ENCODE assay signal across 9 mouse cellular contexts in the genomic region with DNA sequence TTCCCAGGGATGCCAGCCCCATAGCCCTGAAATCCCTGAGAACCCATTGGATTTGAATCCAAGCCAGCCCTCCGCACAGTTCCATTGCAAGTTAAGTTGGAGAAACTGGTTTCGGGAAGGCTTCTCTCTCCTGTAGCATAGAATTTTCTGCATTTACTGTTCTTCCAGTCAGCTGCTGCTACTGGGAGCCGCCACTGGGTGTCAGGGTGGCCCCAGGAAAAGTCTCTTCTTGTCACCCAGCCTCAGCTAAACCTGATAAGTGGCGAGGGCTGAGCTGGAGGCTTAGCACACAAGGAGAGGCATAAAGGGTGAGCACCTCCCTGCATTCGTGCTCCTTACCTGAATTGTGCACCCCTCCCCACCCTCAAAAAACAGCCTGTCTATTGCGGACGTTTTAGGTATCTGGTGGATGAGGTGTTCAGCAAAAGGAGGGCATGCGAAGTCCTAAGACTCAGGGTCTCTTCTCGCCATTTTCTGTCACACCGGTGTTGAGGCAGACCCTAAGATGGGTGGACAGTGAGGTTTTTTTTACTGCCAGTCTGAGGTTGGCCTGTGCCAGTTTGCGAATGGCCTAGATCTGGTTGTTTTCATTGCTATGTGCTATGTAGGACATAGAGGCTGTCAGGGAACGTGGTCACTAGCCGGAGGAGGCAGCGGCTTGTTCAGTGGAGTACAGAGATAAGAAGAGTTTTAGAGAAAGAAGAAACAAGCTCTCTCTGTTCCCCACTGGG. TPM values are rescaled to one million over a fixed set of nuclear protein-coding genes. Genes with fewer than 3 reads are reported as not detected.
DNase-seq lines count a peak whose midpoint lies in the region; ATAC-seq lines count a peak whose summit lies in the region.
"Had no signal": no experiment of that assay in that cellular context is flagged by ENCODE, and none has a peak within 500 bp of the region (broad histone marks: within the 10 kb centered on the region; RNA-seq: fewer than 3 reads in every experiment).

No protein-coding gene starts in this region.

- H3K36me3 ChIP-seq in embryonic facial prominence, embryonic 14.5 days (ENCODE audit: control insufficient read depth, insufficient read depth, low read length): no peaks in the 10 kb centered on the region
- H3K36me3 ChIP-seq in hindbrain, embryonic 15.5 days: no peaks in the 10 kb centered on the region
- no peaks in the 10 kb centered on the region for H3K36me3 ChIP-seq in neural tube, embryonic 11.5 days (ENCODE audit: control insufficient read depth, insufficient read depth, low read length)
- H3K36me3 ChIP-seq: limb, embryonic 12.5 days had no signal

- intact Hi-C loops in left cerebral cortex, postnatal 25 days (cut with DNase I): loop anchor here (5.0 to 10.0 kb wide), 5 partner anchors 493 to 1386 kb away; no protein-coding TSS in a partner anchor

- H3K9me3 ChIP-seq in embryonic facial prominence, embryonic 14.5 days (ENCODE audit: control insufficient read depth, low read length): no peaks in the 10 kb centered on the region
- no peaks in the 10 kb centered on the region for H3K9me3 ChIP-seq in hindbrain, embryonic 15.5 days
- H3K9me3 ChIP-seq in neural tube, embryonic 11.5 days (ENCODE audit: control insufficient read depth, low read length): no peaks in the 10 kb centered on the region
- H3K9me3 ChIP-seq: limb, embryonic 12.5 days had no signal

- no peak overlapping the region for H3K9ac ChIP-seq in embryonic facial prominence, embryonic 14.5 days (ENCODE audit: low read depth, low read length)
- no peak overlapping the region for H3K9ac ChIP-seq in hindbrain, embryonic 15.5 days
- H3K9ac ChIP-seq in neural tube, embryonic 11.5 days (ENCODE audit: low read length): no peak overlapping the region
- H3K9ac ChIP-seq: limb, embryonic 12.5 days had no signal

- no peaks in the 10 kb centered on the region for H3K4me1 ChIP-seq in embryonic facial prominence, embryonic 14.5 days (ENCODE audit: control insufficient read depth, insufficient read depth, low read length)
- H3K4me1 ChIP-seq in hindbrain, embryonic 15.5 days (replicated peaks): 0 out of 2 replicates have a peak, but pooled peaks cover 3% of the 10 kb centered on the region
- no peaks in the 10 kb centered on the region for H3K4me1 ChIP-seq in neural tube, embryonic 11.5 days (ENCODE audit: control insufficient read depth, insufficient read depth, low read length)
- H3K4me1 ChIP-seq: limb, embryonic 12.5 days had no signal

- peak; percentile 63 for ATAC-seq in embryonic facial prominence, embryonic 14.5 days (ENCODE audit: low read depth)
- peak; percentile 89 for ATAC-seq in hindbrain, embryonic 15.5 days (ENCODE audit: low FRiP score, low read depth)
- ATAC-seq in neural tube, embryonic 11.5 days (ENCODE audit: insufficient read depth, low FRiP score, low TSS enrichment): peak; percentile 65

- no peak overlapping the region for H3K27ac ChIP-seq in embryonic facial prominence, embryonic 14.5 days (replicated peaks; ENCODE audit: low read depth, low read length)
- H3K27ac ChIP-seq in hindbrain, embryonic 15.5 days (replicated peaks): no peak overlapping the region
- H3K27ac ChIP-seq in neural tube, embryonic 11.5 days (ENCODE audit: low read depth, low read length): no peak overlapping the region
- H3K27ac ChIP-seq: limb, embryonic 12.5 days had no signal

- no peak overlapping the region for H3K4me3 ChIP-seq in embryonic facial prominence, embryonic 14.5 days (ENCODE audit: low read depth, low read length)
- no peak overlapping the region for H3K4me3 ChIP-seq in hindbrain, embryonic 15.5 days
- H3K4me3 ChIP-seq in neural tube, embryonic 11.5 days (ENCODE audit: low read depth, low read length): no peak overlapping the region
- H3K4me3 ChIP-seq: limb, embryonic 12.5 days had no signal

- 56% methylated on average over 14 of the region's 14 CpGs for WGBS in embryonic facial prominence, embryonic 14.5 days
- 57% methylated on average over 14 of the region's 14 CpGs for WGBS in hindbrain, embryonic 15.5 days
- 59% methylated on average over 14 of the region's 14 CpGs for WGBS in neural tube, embryonic 11.5 days

- peak; percentile 40 for DNase-seq in gastrocnemius, postnatal 10 days
- DNase-seq in gastrocnemius, postnatal 25 days: no peak
- peak; percentile 30 for DNase-seq in adrenal gland, postnatal 25 days
- DNase-seq in embryonic facial prominence, embryonic 14.5 days (ENCODE audit: low spot score): peak; percentile 67
- DNase-seq in left cerebral cortex, postnatal 25 days (ENCODE audit: low spot score in 2 of 2): peak; percentile 75 to 85
- DNase-seq in neural tube, embryonic 11.5 days (ENCODE audit: low spot score): peak; percentile 66
- no peak for DNase-seq in urinary bladder, postnatal 10 days (ENCODE audit: low spot score)

- H3K27me3 ChIP-seq in embryonic facial prominence, embryonic 14.5 days (replicated peaks; ENCODE audit: control insufficient read depth, insufficient read depth, low read length): no peaks in the 10 kb centered on the region
- no peaks in the 10 kb centered on the region for H3K27me3 ChIP-seq in hindbrain, embryonic 15.5 days
- H3K27me3 ChIP-seq in neural tube, embryonic 11.5 days (ENCODE audit: control insufficient read depth, insufficient read depth, low read length): no peaks in the 10 kb centered on the region

- H3K4me2 ChIP-seq in embryonic facial prominence, embryonic 14.5 days (ENCODE audit: low read depth, low read length): no peak overlapping the region
- no peak overlapping the region for H3K4me2 ChIP-seq in hindbrain, embryonic 15.5 days
- no peak overlapping the region for H3K4me2 ChIP-seq in neural tube, embryonic 11.5 days (ENCODE audit: low read depth)
- H3K4me2 ChIP-seq: limb, embryonic 12.5 days had no signal

RNA-seq across cellular contexts. Expression of a gene that starts 41.9 kb away (rescaled TPM):
- total RNA-seq in gastrocnemius, postnatal 10 days (2021): 10 to 100 TPM; 16.5 to 17.1 TPM
- 10 to 100 TPM; 37.8 to 39.2 TPM for total RNA-seq in gastrocnemius, postnatal 25 days (2021)
- 115 and 177 TPM in 2 replicates for total RNA-seq in adrenal gland, postnatal 25 days (2021)
- 18.3 and 18.6 TPM in 2 replicates for polyA plus RNA-seq in embryonic facial prominence, embryonic 14.5 days (2014; fragmentation: Nextera tagmentation; extraction: Ambion mirVana)
- 75.3 and 79.5 TPM in 2 replicates for polyA plus RNA-seq in hindbrain, embryonic 15.5 days (2015; fragmentation: Nextera tagmentation; extraction: Ambion mirVana)
- total RNA-seq in left cerebral cortex, postnatal 25 days (2021): 100 to 1,000 TPM; 248 to 261 TPM
- 54.6 and 57.3 TPM in 2 replicates for polyA plus RNA-seq in neural tube, embryonic 11.5 days (2014; fragmentation: Nextera tagmentation; extraction: Ambion mirVana)

RNA-seq across cellular contexts. Expression of a gene that starts 48.9 kb away (rescaled TPM):
- total RNA-seq in gastrocnemius, postnatal 10 days (2021): 10 to 100 TPM; 54.3 to 63.7 TPM
- 10 to 100 TPM; 26.3 to 27.2 TPM for total RNA-seq in gastrocnemius, postnatal 25 days (2021)
- total RNA-seq in adrenal gland, postnatal 25 days (2021): 118 and 144 TPM in 2 replicates
- 68.1 and 75.1 TPM in 2 replicates for polyA plus RNA-seq in embryonic facial prominence, embryonic 14.5 days (2014; fragmentation: Nextera tagmentation; extraction: Ambion mirVana)
- polyA plus RNA-seq in hindbrain, embryonic 15.5 days (2015; fragmentation: Nextera tagmentation; extraction: Ambion mirVana): 133 and 142 TPM in 2 replicates
- total RNA-seq in left cerebral cortex, postnatal 25 days (2021): 100 to 1,000 TPM; 244 to 252 TPM
- 134 and 148 TPM in 2 replicates for polyA plus RNA-seq in neural tube, embryonic 11.5 days (2014; fragmentation: Nextera tagmentation; extraction: Ambion mirVana)

Comparison
In these comparisons a context has a peak if more than half of its experiments do, and no peak if none do; other contexts are left out.
1. DNase-seq: peak in gastrocnemius, postnatal 10 days (single experiment), adrenal gland, postnatal 25 days (single experiment), embryonic facial prominence, embryonic 14.5 days (single experiment), left cerebral cortex, postnatal 25 days (2 of 2) and neural tube, embryonic 11.5 days (single experiment); none in gastrocnemius, postnatal 25 days (single experiment) and urinary bladder, postnatal 10 days (single experiment).
2. Peak in every context shown above with its lines, with median percentiles within 50 percentile points of each other: ATAC-seq.